Mouse (Mus musculus): ENCODE data around the gene Lin7a.

Lin7a gene

GRCm38 (mm10) chr10:107323865-107324264, 52.4 kb downstream of the Lin7a start:
- in situ Hi-C loops (cut with MboI, MseI) = no loop called here

DNA sequence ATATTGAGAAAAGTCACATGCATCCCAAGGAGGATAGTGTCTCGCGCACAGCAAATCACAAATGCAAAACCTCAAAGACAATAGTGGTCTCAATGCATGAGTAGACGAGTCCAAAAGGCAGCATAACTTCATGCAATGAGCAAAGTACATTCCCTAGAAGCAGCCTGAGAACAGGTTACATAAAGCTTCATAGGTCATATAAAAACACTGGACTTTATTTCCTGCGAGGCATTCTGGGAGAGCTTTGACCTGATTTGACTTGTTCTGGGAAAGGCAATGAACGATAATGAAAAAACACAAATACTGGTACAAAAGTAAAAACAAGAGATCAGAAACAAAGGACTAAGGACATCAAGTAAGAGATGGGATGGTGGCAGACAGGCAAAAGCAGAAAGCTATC, 54.1 kb downstream of the Lin7a start:
- in situ Hi-C loops (cut with MboI, MseI) = no loop called here

- in situ Hi-C loops (cut with MboI, MseI) = no loop called here
Measured at GRCm38 (mm10) chr10:107339524-107339923, 68.0 kb downstream of the Lin7a start.

DNA sequence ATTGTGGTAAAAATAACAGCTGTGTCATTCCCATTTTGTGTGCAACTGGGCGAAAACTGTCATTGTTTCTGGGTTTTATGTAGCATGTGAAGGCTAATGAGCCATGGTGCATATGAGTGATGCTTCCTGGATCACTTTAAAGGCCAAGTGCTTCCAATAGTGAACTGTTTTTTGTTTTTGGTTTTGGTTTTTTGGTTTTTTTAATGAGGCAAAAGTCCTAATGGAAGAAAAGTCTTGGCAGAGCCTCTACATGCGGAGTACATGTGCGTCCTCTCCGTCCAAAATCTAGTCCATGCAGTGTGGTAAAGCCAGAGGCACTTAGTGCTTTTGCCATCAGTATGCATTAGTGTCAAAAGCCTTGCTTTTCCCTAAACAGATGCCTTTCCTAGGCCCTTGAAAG, 69.7 kb downstream of the Lin7a start:
- in situ Hi-C loops (cut with MboI, MseI) = no loop called here

- in situ Hi-C loops (cut with MboI, MseI) = no loop called here
Measured at GRCm38 (mm10) chr10:107344200-107344599, 72.7 kb downstream of the Lin7a start.

- in situ Hi-C loops (cut with MboI, MseI) = no loop called here
Measured at GRCm38 (mm10) chr10:107347842-107348241, 76.4 kb downstream of the Lin7a start.

DNA sequence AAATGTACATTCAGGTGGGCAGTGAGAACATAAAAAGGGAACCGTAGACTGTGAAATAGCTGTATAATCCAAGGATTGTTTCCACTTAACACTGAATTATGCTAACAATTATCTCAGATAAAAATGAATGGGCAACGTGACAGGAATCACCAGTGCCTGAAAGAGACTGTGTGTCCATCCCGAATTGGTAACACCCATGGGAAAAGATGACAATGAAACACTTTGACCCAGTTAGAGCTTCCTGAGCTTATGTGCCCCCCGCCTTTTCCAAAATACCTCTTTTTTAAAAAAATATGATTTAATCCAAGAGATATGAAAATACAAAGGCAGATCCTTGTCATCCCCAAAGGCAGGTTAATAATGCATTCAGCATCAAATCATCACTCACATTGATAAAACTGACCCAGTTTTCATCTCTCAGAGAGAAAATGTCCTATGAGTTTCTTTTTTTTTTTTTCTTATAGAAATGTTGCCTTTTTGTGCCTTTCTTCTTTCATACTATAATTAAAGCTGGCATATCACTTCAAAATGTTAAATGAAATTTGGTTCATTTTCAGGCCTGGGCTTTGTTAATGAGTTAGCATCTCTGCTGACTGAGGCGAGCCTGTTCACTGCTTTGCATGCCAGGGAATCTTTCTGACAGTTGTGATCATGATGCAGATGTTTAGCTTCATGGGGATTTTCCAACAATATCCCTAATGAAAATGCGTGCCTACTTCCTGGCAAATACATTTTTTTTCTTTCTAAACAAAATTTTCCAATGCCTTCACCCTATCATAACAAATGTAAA, 80.4 kb downstream of the Lin7a start:
- in situ Hi-C loops (cut with MboI, MseI) = no loop called here

- in situ Hi-C loops (cut with MboI, MseI) = no loop called here
Measured at GRCm38 (mm10) chr10:107353483-107353882, 82.0 kb downstream of the Lin7a start.

DNA sequence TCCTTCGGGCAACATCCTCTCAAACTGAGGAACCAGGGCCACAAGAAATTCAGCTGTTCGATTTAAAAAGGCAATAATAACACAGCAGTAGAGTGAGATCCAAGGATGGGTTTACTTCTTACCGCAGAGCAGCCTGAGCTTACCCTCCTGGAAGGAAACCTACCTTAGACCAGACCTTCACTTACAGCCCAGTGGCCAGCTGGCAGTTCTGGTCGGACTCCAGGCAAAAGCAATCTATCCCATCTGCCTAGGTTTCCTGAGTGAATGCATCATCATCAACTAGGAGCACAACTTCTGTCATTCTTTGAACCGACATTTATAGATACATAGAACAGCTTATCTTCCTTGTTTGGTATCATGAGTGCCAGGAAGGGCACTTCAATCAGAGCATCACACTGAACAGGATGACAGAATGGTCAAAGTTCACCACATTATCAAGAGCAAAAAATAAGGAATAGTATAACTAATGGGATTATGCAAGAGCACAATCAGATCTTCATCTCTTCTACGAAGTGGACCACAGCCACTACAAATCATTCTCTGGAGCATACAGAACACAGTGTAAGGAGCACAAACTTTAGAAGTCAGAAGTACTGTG, 87.1 kb downstream of the Lin7a start:
- in situ Hi-C loops (cut with MboI, MseI) = no loop called here

DNA sequence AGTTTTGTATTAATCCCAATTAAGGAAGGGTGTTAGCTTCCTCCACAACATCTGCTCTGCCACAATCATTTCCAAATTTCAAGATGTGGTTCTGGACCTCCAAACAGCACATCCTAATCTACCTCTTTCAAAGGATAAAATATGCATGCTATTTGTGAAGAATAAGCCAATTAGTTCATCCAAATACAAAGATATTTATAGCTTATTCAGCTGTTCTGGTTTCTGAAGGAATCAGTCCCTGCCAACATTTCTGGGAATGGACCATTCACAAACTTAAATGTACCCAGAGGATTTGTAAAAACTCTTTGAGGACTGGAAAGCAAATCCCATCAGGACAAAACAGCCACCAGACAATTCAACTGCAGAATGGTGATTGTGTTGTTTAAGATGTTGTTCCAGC, 87.8 kb downstream of the Lin7a start:
- in situ Hi-C loops (cut with MboI, MseI) = no loop called here

GRCm38 (mm10) chr10:107361546-107361945, 90.1 kb downstream of the Lin7a start:
- in situ Hi-C loops (cut with MboI, MseI) = no loop called here

DNA sequence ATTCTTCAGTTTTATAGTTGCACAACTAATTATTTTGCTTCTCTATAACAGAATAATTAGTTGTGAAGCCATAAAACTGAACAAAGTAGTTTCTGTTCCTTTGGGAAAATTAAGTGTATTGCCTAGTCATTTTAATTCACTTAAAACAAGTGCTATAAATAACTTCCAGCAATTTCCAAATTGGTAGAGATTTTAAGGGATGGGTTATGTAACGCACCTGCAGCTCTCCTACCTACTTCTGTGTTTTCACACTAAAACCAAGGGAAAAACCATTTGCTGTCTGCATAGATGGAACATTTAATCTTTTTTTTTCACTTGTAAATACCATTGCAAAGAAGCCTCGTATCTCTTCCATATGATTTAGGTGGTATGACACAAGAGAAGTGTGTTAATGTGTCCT, 90.5 kb downstream of the Lin7a start:
- in situ Hi-C loops (cut with MboI, MseI) = no loop called here

DNA sequence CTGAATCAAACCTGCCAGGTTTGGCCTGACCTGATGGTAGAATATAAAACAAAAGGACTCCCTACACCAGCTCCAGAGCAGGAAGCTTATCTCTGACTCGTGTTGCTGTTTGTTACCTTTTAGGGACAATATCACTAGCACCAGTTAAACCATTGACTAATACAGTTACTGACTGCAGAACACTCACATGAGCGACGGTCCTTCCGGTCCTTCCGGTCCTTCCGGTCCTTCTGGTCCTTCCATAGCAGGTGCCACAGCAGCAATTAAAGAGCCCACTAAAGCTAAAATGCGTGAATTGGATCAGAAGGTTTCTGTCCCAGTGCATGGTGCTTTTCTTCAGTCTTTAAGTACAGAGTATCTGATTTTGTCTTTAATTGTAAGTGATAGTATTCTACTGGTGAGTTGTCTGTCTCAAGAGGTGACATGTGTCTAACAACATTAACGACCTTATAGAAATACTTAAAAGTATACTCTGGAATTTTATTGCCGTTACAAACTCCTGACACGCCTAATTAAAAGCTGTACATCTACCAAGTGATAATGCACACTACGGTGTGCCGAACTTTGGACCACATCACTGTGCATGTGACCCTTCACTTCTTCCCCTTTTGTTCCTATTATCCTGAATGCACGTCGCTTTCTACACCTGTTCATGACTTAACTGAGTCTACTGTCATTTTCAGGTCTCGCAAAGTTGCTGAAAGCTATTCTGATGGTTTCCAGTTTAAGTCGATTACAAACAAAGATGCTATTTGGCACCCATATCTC, 91.7 kb downstream of the Lin7a start:
- in situ Hi-C loops (cut with MboI, MseI) = no loop called here

DNA sequence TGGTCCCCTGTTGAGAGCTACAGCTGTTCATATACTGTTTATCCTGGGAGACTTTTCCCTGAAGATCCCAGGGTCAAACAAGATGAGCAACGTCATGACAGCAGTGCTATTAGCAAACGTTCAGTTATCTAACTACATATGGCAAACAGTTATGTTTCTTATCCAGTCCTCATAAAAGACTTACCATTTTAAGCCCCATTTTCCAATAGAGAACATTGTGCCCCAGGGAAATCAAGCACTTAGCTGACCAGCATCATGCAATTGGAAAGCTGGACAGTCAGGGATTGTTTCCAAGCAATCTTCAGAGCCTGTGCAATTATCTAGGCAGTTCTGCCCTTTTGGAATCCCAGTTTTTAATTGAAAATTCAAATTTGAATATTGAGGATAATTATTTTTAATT, 105.7 kb downstream of the Lin7a start:
- in situ Hi-C loops (cut with MboI, MseI) = loop anchor here (25.0 kb wide), 1 partner anchor 1690 kb away; no protein-coding TSS in a partner anchor

- in situ Hi-C loops (cut with MboI, MseI) = loop anchor here (25.0 kb wide), 1 partner anchor 1694 kb away; no protein-coding TSS in a partner anchor
Measured at GRCm38 (mm10) chr10:107381143-107381746, 109.8 kb downstream of the Lin7a start.

DNA sequence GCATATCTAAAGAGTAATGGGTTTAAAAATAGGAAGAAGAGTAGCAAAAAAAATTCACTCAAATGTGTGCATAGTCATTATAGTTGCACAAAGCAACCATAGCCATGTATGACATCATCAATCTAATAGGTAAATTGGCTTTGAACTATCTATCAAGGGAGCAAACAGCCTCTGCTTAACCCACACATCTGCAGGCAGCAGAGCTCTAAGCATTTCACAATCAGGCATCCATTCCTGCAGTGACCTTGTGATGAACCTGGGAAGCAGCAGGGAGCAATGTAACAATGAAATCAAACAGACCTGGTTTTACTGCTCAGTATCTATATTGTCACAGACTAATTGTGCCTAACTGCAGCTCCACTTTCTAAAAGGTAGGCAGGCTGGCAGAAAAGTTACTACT, 112.3 kb downstream of the Lin7a start:
- in situ Hi-C loops (cut with MboI, MseI) = loop anchor here (25.0 kb wide), 1 partner anchor 1697 kb away; no protein-coding TSS in a partner anchor

DNA sequence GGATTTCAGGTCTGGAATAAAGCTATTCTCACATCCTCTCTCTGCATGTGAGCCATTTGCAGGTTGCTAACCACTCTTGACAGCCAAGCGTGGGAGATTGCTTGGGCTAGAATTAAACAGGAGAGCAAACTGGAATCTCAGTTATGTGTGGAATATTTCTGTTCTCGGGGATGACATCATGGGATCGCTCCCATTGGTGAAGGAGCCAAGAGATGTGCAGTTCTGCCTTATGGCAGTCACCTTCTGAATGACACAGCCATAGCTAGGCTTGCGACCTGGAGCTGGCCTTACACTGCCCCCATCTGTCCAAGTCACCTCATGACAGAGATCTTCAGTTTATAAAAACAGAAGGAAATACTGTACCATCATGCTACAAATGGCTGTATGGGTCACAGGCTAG, 118.0 kb downstream of the Lin7a start:
- in situ Hi-C loops (cut with MboI, MseI) = loop anchor here (25.0 kb wide), 1 partner anchor 1702 kb away; no protein-coding TSS in a partner anchor

DNA sequence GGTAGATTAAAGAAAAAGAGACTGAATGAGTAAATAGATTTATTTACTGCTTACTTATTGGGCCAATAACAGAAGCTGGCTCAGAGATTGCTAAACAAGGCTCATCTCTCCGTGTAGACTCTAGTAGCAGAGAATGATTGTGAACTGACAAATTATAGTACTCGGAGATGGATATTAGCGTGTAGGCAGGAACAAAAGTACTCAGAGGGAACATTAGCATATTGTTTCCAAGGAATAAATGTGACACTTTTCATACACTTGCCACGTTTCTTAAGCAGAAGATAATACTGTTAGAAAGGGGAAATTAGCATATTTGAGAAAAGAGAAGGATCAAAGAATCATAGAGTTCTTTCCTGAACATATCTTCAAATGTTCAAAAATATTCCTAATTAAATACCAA, 133.9 kb downstream of the Lin7a start:
- in situ Hi-C loops (cut with MboI, MseI) = no loop called here

- in situ Hi-C loops (cut with MboI, MseI) = no loop called here
Measured at GRCm38 (mm10) chr10:107418306-107418705, 146.8 kb downstream of the Lin7a start.

DNA sequence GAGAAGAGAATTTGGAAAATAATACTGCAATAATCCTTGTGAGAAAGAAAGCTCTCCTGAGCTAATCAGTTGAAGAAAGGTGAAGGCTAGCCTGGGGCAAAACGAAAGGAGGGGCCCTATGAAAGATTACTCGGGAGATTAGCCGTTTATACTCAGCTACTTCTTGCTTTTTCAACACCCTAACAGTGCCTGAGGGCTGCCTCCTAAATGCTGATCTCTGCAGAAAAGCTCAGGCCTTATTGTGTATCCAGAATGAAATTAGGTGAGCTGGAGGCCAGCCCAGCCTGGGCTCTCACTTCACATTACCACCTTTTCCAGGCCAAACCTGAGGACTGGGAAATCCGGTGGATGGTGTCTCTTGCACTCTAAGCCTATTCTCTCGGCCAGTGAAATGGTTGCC, 165.5 kb downstream of the Lin7a start:
- in situ Hi-C loops (cut with MboI, MseI) = no loop called here

DNA sequence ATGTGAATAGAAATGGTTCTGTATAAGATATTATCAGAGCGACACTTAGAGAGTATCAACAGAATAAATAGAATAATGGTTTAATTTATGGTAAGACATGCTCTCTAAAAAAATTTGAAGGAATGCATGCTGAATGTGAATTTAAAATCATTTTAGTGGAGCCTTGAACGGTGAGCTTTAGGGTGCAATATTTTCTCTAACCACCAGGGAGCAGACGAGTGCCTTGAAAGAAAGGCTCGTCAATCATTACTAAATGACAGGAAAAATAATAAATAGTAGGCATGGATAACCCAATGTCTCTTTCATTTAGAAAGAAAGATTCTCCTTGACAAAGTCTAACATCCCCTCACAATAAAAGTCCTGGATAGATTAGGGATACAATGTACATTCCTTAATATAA, 171.3 kb downstream of the Lin7a start:
- in situ Hi-C loops (cut with MboI, MseI) = loop anchor here (10.0 kb wide), 1 partner anchor 312 kb away; no protein-coding TSS in a partner anchor

Data from T-helper 2 cell (primary cell).